13 mouse cellular contexts compared by ENCODE assay signal in the genomic region with DNA sequence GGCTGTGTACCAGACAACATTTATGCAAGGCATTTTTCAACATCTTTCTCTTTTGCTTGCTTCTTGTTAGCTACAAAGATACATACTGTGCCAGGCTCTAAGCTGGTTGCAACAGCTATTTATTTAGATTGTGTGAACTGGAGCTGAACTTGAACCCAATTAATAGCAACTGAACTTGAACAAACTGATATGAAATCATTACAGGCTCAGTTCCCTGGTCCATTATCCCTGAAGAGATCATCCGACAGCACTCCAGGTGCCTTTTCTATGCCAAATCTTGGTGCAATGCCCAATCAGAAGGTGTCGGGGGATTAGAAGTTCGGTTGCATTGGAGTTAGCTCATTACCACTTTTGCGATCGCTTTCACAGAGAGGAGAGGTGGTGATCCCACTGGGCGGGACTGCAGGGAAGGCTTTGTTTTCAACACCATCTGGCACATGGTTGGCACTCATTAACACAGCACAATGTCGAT.
DNase-seq lines count a peak whose midpoint lies in the region; ATAC-seq and TF ChIP-seq lines count a peak whose summit lies in the region.
"Had no signal": no experiment of that assay in that cellular context is flagged by ENCODE, and none has a peak within 500 bp of the region (broad histone marks: within the 10 kb centered on the region; RNA-seq: fewer than 3 reads in every experiment).

No protein-coding gene starts in this region.

- no peak overlapping the region for H3K9ac ChIP-seq in forebrain, embryonic 13.5 days
- H3K9ac ChIP-seq in hindbrain, embryonic 16.5 days (ENCODE audit: low read depth, low read length): no peak overlapping the region
- H3K9ac ChIP-seq in heart, embryonic 11.5 days (ENCODE audit: low read depth, low read length): no peak overlapping the region
- H3K9ac ChIP-seq: embryonic facial prominence, embryonic 12.5 days had no signal

- H3K4me1 ChIP-seq in forebrain, embryonic 13.5 days: peaks cover 21% of the 10 kb centered on the region
- no peaks in the 10 kb centered on the region for H3K4me1 ChIP-seq in hindbrain, embryonic 16.5 days (ENCODE audit: control insufficient read depth, insufficient read depth, low read depth, low read length)
- no peaks in the 10 kb centered on the region for H3K4me1 ChIP-seq in heart, embryonic 11.5 days (ENCODE audit: control insufficient read depth, insufficient read depth, low read length)
- H3K4me1 ChIP-seq: embryonic facial prominence, embryonic 12.5 days; heart, embryonic 10.5 days had no signal

- no peak for TF ChIP-seq POLR2A in brain, embryonic 14.5 days (IDR thresholded peaks at IDR 0.05; ENCODE audit: borderline replicate concordance, extremely low read depth, insufficient read depth, insufficient read length, poor library complexity, severe bottlenecking)

- peak overlapping the region; percentile 76 for H3K27ac ChIP-seq in forebrain, embryonic 13.5 days
- no peak overlapping the region for H3K27ac ChIP-seq in hindbrain, embryonic 16.5 days (ENCODE audit: low read depth, low read length)
- no peak overlapping the region for H3K27ac ChIP-seq in heart, embryonic 11.5 days (ENCODE audit: low read depth, low read length)
- H3K27ac ChIP-seq: embryonic facial prominence, embryonic 12.5 days; heart, embryonic 10.5 days; stomach, postnatal 0 days had no signal

- 10% methylated on average over 7 of the region's 7 CpGs for WGBS in forebrain, embryonic 13.5 days
- whole genome bisulfite sequencing in hindbrain, embryonic 16.5 days: 25% methylated on average over 7 of the region's 7 CpGs
- 49% methylated on average over 7 of the region's 7 CpGs for WGBS in heart, embryonic 11.5 days (ENCODE audit: insufficient replicate concordance)

- no peaks in the 10 kb centered on the region for H3K27me3 ChIP-seq in forebrain, embryonic 13.5 days
- no peaks in the 10 kb centered on the region for H3K27me3 ChIP-seq in hindbrain, embryonic 16.5 days (replicated peaks; ENCODE audit: control insufficient read depth, insufficient read depth, low read length)
- H3K27me3 ChIP-seq in heart, embryonic 11.5 days (ENCODE audit: control insufficient read depth, insufficient read depth, low read length): no peaks in the 10 kb centered on the region
- H3K27me3 ChIP-seq: embryonic facial prominence, embryonic 12.5 days had no signal

- no peak overlapping the region for H3K4me3 ChIP-seq in forebrain, embryonic 13.5 days
- H3K4me3 ChIP-seq in hindbrain, embryonic 16.5 days (ENCODE audit: low read length): no peak overlapping the region
- H3K4me3 ChIP-seq in heart, embryonic 11.5 days (ENCODE audit: low read depth, low read length): no peak overlapping the region
- H3K4me3 ChIP-seq: embryonic facial prominence, embryonic 12.5 days; heart, embryonic 10.5 days had no signal

- no peaks in the 10 kb centered on the region for H3K36me3 ChIP-seq in forebrain, embryonic 13.5 days (ENCODE audit: poor library complexity, severe bottlenecking)
- H3K36me3 ChIP-seq in hindbrain, embryonic 16.5 days (ENCODE audit: control insufficient read depth, insufficient read depth, low read length): no peaks in the 10 kb centered on the region
- H3K36me3 ChIP-seq in heart, embryonic 11.5 days (ENCODE audit: control insufficient read depth, insufficient read depth, low read length): no peaks in the 10 kb centered on the region
- H3K36me3 ChIP-seq: embryonic facial prominence, embryonic 12.5 days; heart, embryonic 10.5 days had no signal

- no peak for TF ChIP-seq CTCF in brain, embryonic 14.5 days (IDR thresholded peaks at IDR 0.05; ENCODE audit: borderline replicate concordance, extremely low read depth, insufficient read depth, insufficient read length)

- H3K9me3 ChIP-seq in forebrain, embryonic 13.5 days (replicated peaks): no peaks in the 10 kb centered on the region; the same call in 1 of the 2 replicates
- no peaks in the 10 kb centered on the region for H3K9me3 ChIP-seq in hindbrain, embryonic 16.5 days (ENCODE audit: control insufficient read depth, low read length)
- no peaks in the 10 kb centered on the region for H3K9me3 ChIP-seq in heart, embryonic 11.5 days (replicated peaks; ENCODE audit: control insufficient read depth, low read length)
- H3K9me3 ChIP-seq: embryonic facial prominence, embryonic 12.5 days; heart, embryonic 10.5 days had no signal

- peak; percentile 2 for DNase-seq in cerebellum, adult 11 months
- peak; percentile 96 for DNase-seq in brain, embryonic 14.5 days (ENCODE audit: low read depth)
- no peak for DNase-seq in spleen, postnatal 14 days (ENCODE audit: low spot score in 2 of 2)
- DNase-seq in left cerebral cortex, adult 9 months (ENCODE audit: low spot score in 2 of 2): no peak
- DNase-seq: kidney, postnatal 36 days had no signal

- ATAC-seq in cerebellum, adult (ENCODE audit: insufficient number of reproducible peaks, low FRiP score, low TSS enrichment): no peak
- ATAC-seq in forebrain, embryonic 13.5 days: peak; percentile 96
- ATAC-seq in hindbrain, embryonic 16.5 days: peak; percentile 70
- ATAC-seq in heart, embryonic 11.5 days (replicated peaks; ENCODE audit: insufficient number of reproducible peaks, low FRiP score, low TSS enrichment): no peak
- ATAC-seq: inflammation-experienced regulatory T-cells, adult 6 months had no signal

- H3K4me2 ChIP-seq in forebrain, embryonic 13.5 days: peak overlapping the region; percentile 23; the same call in 1 of the 2 replicates
- no peak overlapping the region for H3K4me2 ChIP-seq in hindbrain, embryonic 16.5 days (ENCODE audit: low read length)
- H3K4me2 ChIP-seq in heart, embryonic 11.5 days: no peak overlapping the region
- H3K4me2 ChIP-seq: embryonic facial prominence, embryonic 12.5 days had no signal

Comparison
In these comparisons a context has a peak if more than half of its experiments do, and no peak if none do; other contexts are left out.
1. DNase-seq: peak in cerebellum, adult 11 months (single experiment) and brain, embryonic 14.5 days (single experiment); none in spleen, postnatal 14 days (0 of 2) and left cerebral cortex, adult 9 months (0 of 2).
2. ATAC-seq: peak in forebrain, embryonic 13.5 days (single experiment) and hindbrain, embryonic 16.5 days (single experiment); none in cerebellum, adult (single experiment) and heart, embryonic 11.5 days (single experiment).